Mouse (Mus musculus): ENCODE results near the gene Kcnq2.

DNA sequence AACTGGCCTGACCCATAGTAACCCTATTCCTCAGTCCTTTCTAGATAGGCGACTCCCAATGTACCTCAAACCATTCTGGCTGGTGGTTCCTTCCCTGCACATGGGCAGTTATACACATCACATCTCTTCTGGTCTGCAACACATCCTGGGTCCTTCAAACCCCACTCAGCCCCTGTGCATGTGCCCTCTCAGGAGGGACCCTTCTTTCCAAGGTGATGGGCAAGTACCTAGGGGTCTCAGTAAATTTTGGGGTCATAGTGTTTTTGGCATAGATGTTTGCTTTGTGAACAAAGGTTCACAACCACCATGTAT is 62.7 kb downstream of the Kcnq2 start:
- TF ChIP-seq POLR2A (IDR thresholded peaks at IDR 0.05; ENCODE audit: insufficient read depth, low read depth, low read length) (no peak), CTCF (IDR thresholded peaks at IDR 0.05; ENCODE audit: insufficient read depth, low read depth, low read length) (no peak)
